In the genomic region with DNA sequence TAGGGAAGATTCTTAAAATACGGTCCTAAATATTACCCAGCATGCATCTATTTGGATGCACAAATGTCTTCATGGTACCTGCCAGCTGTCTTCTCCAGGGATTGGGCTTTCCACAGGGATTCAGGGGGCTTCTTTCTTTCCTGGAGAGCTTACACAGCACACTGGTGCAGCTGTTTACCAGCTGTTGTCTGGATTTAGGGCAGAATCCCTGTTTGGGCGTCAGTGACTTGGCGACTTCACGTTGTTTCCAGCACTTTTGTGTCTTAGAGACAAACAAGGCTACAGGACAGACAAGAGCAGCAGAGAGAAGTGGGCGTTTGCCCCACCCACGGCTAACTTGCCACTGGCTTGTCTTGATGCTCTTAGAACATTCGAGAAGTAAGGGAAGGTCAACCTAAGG, we compare ENCODE assay signal across 11 mouse cellular contexts. TPM values are rescaled to one million over a fixed set of nuclear protein-coding genes. Genes with fewer than 3 reads are reported as not detected.
DNase-seq lines count a peak whose midpoint lies in the region; ATAC-seq and TF ChIP-seq lines count a peak whose summit lies in the region.
"Had no signal": no experiment of that assay in that cellular context is flagged by ENCODE, and none has a peak within 500 bp of the region (broad histone marks: within the 10 kb centered on the region; RNA-seq: fewer than 3 reads in every experiment).

No protein-coding gene starts in this region.

- 66% methylated on average over 7 of the region's 7 CpGs for WGBS in limb, embryonic 14.5 days
- WGBS in small intestine, adult 2 months, result 72% methylated on average over 7 of the region's 7 CpGs
- WGBS in hindbrain, embryonic 14.5 days, result 86% methylated on average over 7 of the region's 7 CpGs

- no peak for TF ChIP-seq CTCF in small intestine, adult 2 months (IDR thresholded peaks at IDR 0.05; ENCODE audit: extremely low read depth, insufficient read length, insufficient replicate concordance, low read depth, low read length)

- no peak overlapping the region for H3K27ac ChIP-seq in limb, embryonic 14.5 days (replicated peaks; ENCODE audit: low read depth, low read length)
- H3K27ac ChIP-seq in small intestine, adult 2 months (ENCODE audit: insufficient read depth, low read depth, low read length), result peak overlapping the region; percentile 79
- H3K27ac ChIP-seq in hindbrain, embryonic 14.5 days, result no peak overlapping the region

- H3K36me3 ChIP-seq in limb, embryonic 14.5 days (ENCODE audit: control insufficient read depth, insufficient read depth, low read length), result no peaks in the 10 kb centered on the region
- H3K36me3 ChIP-seq in small intestine, adult 2 months (ENCODE audit: control insufficient read depth, insufficient read depth, low read length), result no peaks in the 10 kb centered on the region
- peaks cover 5% of the 10 kb centered on the region; the same call in 1 of the 2 replicates for H3K36me3 ChIP-seq in hindbrain, embryonic 14.5 days (replicated peaks; ENCODE audit: control insufficient read depth, insufficient read depth)

- no peaks in the 10 kb centered on the region for H3K27me3 ChIP-seq in limb, embryonic 14.5 days (ENCODE audit: control insufficient read depth, insufficient read depth, low read length)
- H3K27me3 ChIP-seq in small intestine, adult 2 months (ENCODE audit: control insufficient read depth, insufficient read depth, low read length), result no peaks in the 10 kb centered on the region
- H3K27me3 ChIP-seq in hindbrain, embryonic 14.5 days (ENCODE audit: control insufficient read depth, insufficient read depth, low read length), result no peaks in the 10 kb centered on the region

- peak; percentile 4 for DNase-seq in kidney, postnatal 14 days
- no peak for DNase-seq in kidney, adult 9 months
- DNase-seq in gastrocnemius, postnatal 14 days, result peak; percentile 24
- DNase-seq in limb, embryonic 14.5 days (ENCODE audit: low spot score), result peak; percentile 52
- no peak for DNase-seq in hindbrain, embryonic 14.5 days (ENCODE audit: low spot score)
- DNase-seq in left cerebral cortex, postnatal 14 days (ENCODE audit: low spot score in 2 of 2), result no peak
- DNase-seq: B cell, adult 2 months; cerebellum, adult 9-10 months; right cerebral cortex, postnatal 14 days had no signal

- intact Hi-C loops in gastrocnemius, postnatal 14 days (cut with DNase I; ENCODE audit: low total_unique reads), result no loop called here
- intact Hi-C loops in left cerebral cortex, postnatal 14 days (cut with DNase I), result no loop called here

- no peak for TF ChIP-seq POLR2A in limb, embryonic 14.5 days (IDR thresholded peaks at IDR 0.05; ENCODE audit: borderline replicate concordance, extremely low read depth, insufficient read depth, insufficient read length)
- no peak for TF ChIP-seq POLR2A in small intestine, adult 2 months (IDR thresholded peaks at IDR 0.05; ENCODE audit: low read depth, low read length)

- no peak overlapping the region for H3K4me2 ChIP-seq in limb, embryonic 14.5 days (replicated peaks; ENCODE audit: low read depth, low read length, severe bottlenecking)
- H3K4me2 ChIP-seq in hindbrain, embryonic 14.5 days (replicated peaks), result no peak overlapping the region

- no peaks in the 10 kb centered on the region for H3K4me1 ChIP-seq in limb, embryonic 14.5 days (ENCODE audit: control insufficient read depth, insufficient read depth, low read length)
- H3K4me1 ChIP-seq in small intestine, adult 2 months (ENCODE audit: control insufficient read depth, insufficient read depth, insufficient read length, low read length), result peaks cover 6% of the 10 kb centered on the region
- H3K4me1 ChIP-seq in hindbrain, embryonic 14.5 days (replicated peaks; ENCODE audit: control insufficient read depth, insufficient read depth, low read length), result no peaks in the 10 kb centered on the region

- ATAC-seq in limb, embryonic 14.5 days (ENCODE audit: low FRiP score, low read depth), result peak; percentile 76; the same call in 1 of the 2 replicates
- ATAC-seq in hindbrain, embryonic 14.5 days (ENCODE audit: low FRiP score), result no peak
- ATAC-seq in erythroblast, adult 5-6 weeks (replicated peaks; ENCODE audit: low FRiP score, poor library complexity, severe bottlenecking), result no peak

- no peaks in the 10 kb centered on the region for H3K9me3 ChIP-seq in limb, embryonic 14.5 days (ENCODE audit: control insufficient read depth, low read length)
- no peaks in the 10 kb centered on the region for H3K9me3 ChIP-seq in hindbrain, embryonic 14.5 days (ENCODE audit: control insufficient read depth, low read length)

- no peak overlapping the region for H3K4me3 ChIP-seq in limb, embryonic 14.5 days (replicated peaks; ENCODE audit: low read length)
- H3K4me3 ChIP-seq in small intestine, adult 2 months (ENCODE audit: low read depth, low read length), result no peak overlapping the region
- H3K4me3 ChIP-seq in hindbrain, embryonic 14.5 days (replicated peaks; ENCODE audit: low read length), result no peak overlapping the region

- no peak overlapping the region for H3K9ac ChIP-seq in limb, embryonic 14.5 days (ENCODE audit: low read depth, low read length, severe bottlenecking)
- H3K9ac ChIP-seq in hindbrain, embryonic 14.5 days, result no peak overlapping the region

RNA-seq across cellular contexts. Expression of a gene that starts 16.1 kb away (rescaled TPM):
- 10 to 100 TPM in 1 of 2 experiments, 1 to 10 TPM in 1; 9.6 to 16.6 TPM for total RNA-seq in gastrocnemius, postnatal 14 days (2021)
- 44.9 and 48.2 TPM in 2 replicates for polyA plus RNA-seq in limb, embryonic 14.5 days (2012; rRNA removed)
- polyA plus RNA-seq in limb, embryonic 14.5 days (2014; fragmentation: Nextera tagmentation; extraction: Ambion mirVana), result 60.4 and 69.0 TPM in 2 replicates
- 13.6 and 149 TPM in 2 replicates for polyA plus RNA-seq in small intestine, adult 2 months (2012; rRNA removed)
- polyA plus RNA-seq in hindbrain, embryonic 14.5 days (2014; fragmentation: Nextera tagmentation; extraction: Ambion mirVana), result 78.3 and 82.0 TPM in 2 replicates
- total RNA-seq in erythroblast, adult 5-6 weeks (2015; ENCODE audit: low replicate concordance), result 38.0 and 49.1 TPM in 2 replicates
- 47.9 and 48.8 TPM in 2 replicates for total RNA-seq in erythroblast, adult 5-6 weeks (2017; ENCODE audit: low replicate concordance)
- total RNA-seq in left cerebral cortex, postnatal 14 days (2021), result 10 to 100 TPM; 38.4 to 40.9 TPM

Comparison
In these comparisons a context has a peak if more than half of its experiments do, and no peak if none do; other contexts are left out.
1. DNase-seq: peak in kidney, postnatal 14 days (single experiment), gastrocnemius, postnatal 14 days (single experiment) and limb, embryonic 14.5 days (single experiment); none in kidney, adult 9 months (single experiment), hindbrain, embryonic 14.5 days (single experiment) and left cerebral cortex, postnatal 14 days (0 of 2).